Mouse (Mus musculus): Measurements from ENCODE around the gene AU015836. TPM values are rescaled to one million over a fixed set of nuclear protein-coding genes. Genes with fewer than 3 reads are reported as not detected.

AU015836 gene
- 0.11 TPM in 1 of 2 replicates, not detected in the other for polyA plus RNA-seq (2015; fragmentation: Nextera tagmentation; extraction: Ambion mirVana)

- H3K4me2 ChIP-seq (replicated peaks; ENCODE audit: low read depth, low read length) = no peak within 1 kb of the TSS
- WGBS = 64% methylated on average over 12 of the region's 14 CpGs
- H3K27ac ChIP-seq (ENCODE audit: low read length) = no peak within 1 kb of the TSS
- H3K27me3 ChIP-seq (replicated peaks; ENCODE audit: insufficient read depth, low read length) = no peaks in the 10 kb centered on the region
- TF ChIP-seq CTCF (IDR thresholded peaks at IDR 0.05) (no peak), EP300 (IDR thresholded peaks at IDR 0.05) (no peak)
- no peak for ATAC-seq
- no peaks in the 10 kb centered on the region for H3K9me3 ChIP-seq (ENCODE audit: low read length)
- no peak within 1 kb of the TSS for H3K4me3 ChIP-seq (ENCODE audit: low read depth, low read length)
- no peak within 1 kb of the TSS for H3K9ac ChIP-seq (replicated peaks; ENCODE audit: low read depth)
- no peak for DNase-seq (ENCODE audit: low spot score)
- no peaks in the 10 kb centered on the region for H3K4me1 ChIP-seq (ENCODE audit: insufficient read depth, low read depth, low read length)
- H3K36me3 ChIP-seq (ENCODE audit: insufficient read depth, low read length) = no peaks in the 10 kb centered on the region
These were observed at the start of gene AU015836 for GRCm38 (mm10) chrX:93968444-93968843. AU015836 (plus strand) TSS chrX:93968659.

GRCm38 (mm10) chrX:93919017-93919416 is 49.4 kb upstream of the AU015836 start:
- TF ChIP-seq CTCF (IDR thresholded peaks at IDR 0.05) (no peak), EP300 (IDR thresholded peaks at IDR 0.05) (no peak)
- WGBS = 53% methylated on average over 3 of the region's 3 CpGs
- H3K36me3 ChIP-seq (ENCODE audit: insufficient read depth, low read length) = no peaks in the 10 kb centered on the region
- no peaks in the 10 kb centered on the region for H3K9me3 ChIP-seq (ENCODE audit: low read length)
- no peak overlapping the region for H3K4me2 ChIP-seq (replicated peaks; ENCODE audit: low read depth, low read length)
- H3K4me1 ChIP-seq (ENCODE audit: insufficient read depth, low read depth, low read length) = no peaks in the 10 kb centered on the region
- H3K27ac ChIP-seq (ENCODE audit: low read length) = no peak overlapping the region
- no peak for ATAC-seq
- no peak for DNase-seq (ENCODE audit: low spot score)
- H3K9ac ChIP-seq (replicated peaks; ENCODE audit: low read depth) = no peak overlapping the region
- H3K4me3 ChIP-seq (ENCODE audit: low read depth, low read length) = no peak overlapping the region
- H3K27me3 ChIP-seq (replicated peaks; ENCODE audit: insufficient read depth, low read length) = no peaks in the 10 kb centered on the region

- no peak overlapping the region for H3K9ac ChIP-seq (replicated peaks; ENCODE audit: low read depth)
- no peak overlapping the region for H3K4me3 ChIP-seq (ENCODE audit: low read depth, low read length)
- no peaks in the 10 kb centered on the region for H3K4me1 ChIP-seq (ENCODE audit: insufficient read depth, low read depth, low read length)
- H3K27ac ChIP-seq (ENCODE audit: low read length) = no peak overlapping the region
- no peak for DNase-seq (ENCODE audit: low spot score)
- no peak for TF ChIP-seq EP300 (IDR thresholded peaks at IDR 0.05)
- TF ChIP-seq CTCF (IDR thresholded peaks at IDR 0.05) = no peak
- H3K27me3 ChIP-seq (replicated peaks; ENCODE audit: insufficient read depth, low read length) = no peaks in the 10 kb centered on the region; the same call in 1 of the 2 replicates
- no peak for ATAC-seq
- WGBS = 59% methylated on average over 3 of the region's 3 CpGs
- H3K4me2 ChIP-seq (replicated peaks; ENCODE audit: low read depth, low read length) = no peak overlapping the region
- no peaks in the 10 kb centered on the region for H3K9me3 ChIP-seq (ENCODE audit: low read length)
- no peaks in the 10 kb centered on the region for H3K36me3 ChIP-seq (ENCODE audit: insufficient read depth, low read length)
These were observed 40.1 kb upstream of the AU015836 start for GRCm38 (mm10) chrX:93928379-93928778.

DNA sequence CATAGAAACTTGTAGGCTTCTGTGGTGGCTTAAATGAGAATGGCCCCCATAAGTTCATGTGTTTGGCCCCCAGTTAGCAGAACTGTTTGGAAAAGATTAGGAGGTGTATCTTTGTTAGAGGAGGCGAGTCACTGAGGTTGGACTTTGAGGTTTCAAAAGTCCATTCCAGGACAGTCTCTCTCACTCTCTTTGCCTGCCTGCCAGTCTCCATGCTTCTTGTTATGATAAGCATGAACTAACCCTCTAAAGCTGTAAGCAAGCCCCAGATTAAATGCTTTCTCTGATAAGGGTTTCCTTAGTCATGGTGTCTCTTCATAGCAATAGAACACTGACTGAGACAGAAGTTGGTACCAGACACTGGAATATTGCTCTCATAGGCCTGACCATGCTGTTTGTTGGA is 39.7 kb upstream of the AU015836 start:
- no peak for DNase-seq (ENCODE audit: low spot score)
- no peaks in the 10 kb centered on the region for H3K36me3 ChIP-seq (ENCODE audit: insufficient read depth, low read length)
- no peaks in the 10 kb centered on the region for H3K4me1 ChIP-seq (ENCODE audit: insufficient read depth, low read depth, low read length)
- no peak overlapping the region for H3K4me3 ChIP-seq (ENCODE audit: low read depth, low read length)
- no peak for ATAC-seq
- TF ChIP-seq EP300 (IDR thresholded peaks at IDR 0.05) (no peak), CTCF (IDR thresholded peaks at IDR 0.05) (no peak)
- WGBS = 86% methylated on average over 1 of the region's 1 CpGs
- H3K27me3 ChIP-seq (replicated peaks; ENCODE audit: insufficient read depth, low read length) = no peaks in the 10 kb centered on the region; the same call in 1 of the 2 replicates
- H3K9me3 ChIP-seq (ENCODE audit: low read length) = no peaks in the 10 kb centered on the region
- H3K9ac ChIP-seq (replicated peaks; ENCODE audit: low read depth) = no peak overlapping the region
- H3K27ac ChIP-seq (ENCODE audit: low read length) = no peak overlapping the region
- no peak overlapping the region for H3K4me2 ChIP-seq (replicated peaks; ENCODE audit: low read depth, low read length)

GRCm38 (mm10) chrX:93931694-93932093 is 36.8 kb upstream of the AU015836 start:
- ATAC-seq (no peak), DNase-seq (ENCODE audit: low spot score) (no peak)
- no peak overlapping the region for H3K4me2 ChIP-seq (replicated peaks; ENCODE audit: low read depth, low read length)
- H3K4me3 ChIP-seq (ENCODE audit: low read depth, low read length) = no peak overlapping the region
- H3K27me3 ChIP-seq (replicated peaks; ENCODE audit: insufficient read depth, low read length) = no peaks in the 10 kb centered on the region
- 87% methylated on average over 3 of the region's 3 CpGs for WGBS
- H3K9ac ChIP-seq (replicated peaks; ENCODE audit: low read depth) = no peak overlapping the region
- TF ChIP-seq CTCF (IDR thresholded peaks at IDR 0.05) = no peak
- TF ChIP-seq EP300 (IDR thresholded peaks at IDR 0.05) = no peak
- H3K4me1 ChIP-seq (ENCODE audit: insufficient read depth, low read depth, low read length) = no peaks in the 10 kb centered on the region
- H3K36me3 ChIP-seq (ENCODE audit: insufficient read depth, low read length) = no peaks in the 10 kb centered on the region
- H3K9me3 ChIP-seq (ENCODE audit: low read length) = no peaks in the 10 kb centered on the region
- H3K27ac ChIP-seq (ENCODE audit: low read length) = no peak overlapping the region

- Histone ChIP-seq H3K36me3 (ENCODE audit: insufficient read depth, low read length) (no peaks in the 10 kb centered on the region), H3K27me3 (replicated peaks; ENCODE audit: insufficient read depth, low read length) (no peaks in the 10 kb centered on the region), H3K9ac (replicated peaks; ENCODE audit: low read depth) (no peak overlapping the region), H3K9me3 (ENCODE audit: low read length) (no peaks in the 10 kb centered on the region), H3K4me1 (ENCODE audit: insufficient read depth, low read depth, low read length) (no peaks in the 10 kb centered on the region), H3K4me3 (ENCODE audit: low read depth, low read length) (no peak overlapping the region), H3K4me2 (replicated peaks; ENCODE audit: low read depth, low read length) (no peak overlapping the region), H3K27ac (ENCODE audit: low read length) (no peak overlapping the region)
- DNase-seq (ENCODE audit: low spot score) (peak; percentile 31), ATAC-seq (no peak; the same call in 1 of the 2 replicates)
- 31% methylated on average over 1 of the region's 1 CpGs for WGBS
- TF ChIP-seq CTCF (IDR thresholded peaks at IDR 0.05) = peak; percentile 60
- no peak for TF ChIP-seq EP300 (IDR thresholded peaks at IDR 0.05)
These were observed 11.7 kb upstream of the AU015836 start for GRCm38 (mm10) chrX:93956727-93957126.

- ATAC-seq (no peak), DNase-seq (ENCODE audit: low spot score) (no peak)
- H3K9ac ChIP-seq (replicated peaks; ENCODE audit: low read depth) = no peak overlapping the region
- H3K36me3 ChIP-seq (ENCODE audit: insufficient read depth, low read length) = no peaks in the 10 kb centered on the region
- 45% methylated on average over 3 of the region's 3 CpGs for WGBS
- no peaks in the 10 kb centered on the region for H3K4me1 ChIP-seq (ENCODE audit: insufficient read depth, low read depth, low read length)
- H3K4me2 ChIP-seq (replicated peaks; ENCODE audit: low read depth, low read length) = no peak overlapping the region
- H3K4me3 ChIP-seq (ENCODE audit: low read depth, low read length) = no peak overlapping the region
- no peak overlapping the region for H3K27ac ChIP-seq (ENCODE audit: low read length)
- H3K27me3 ChIP-seq (replicated peaks; ENCODE audit: insufficient read depth, low read length) = no peaks in the 10 kb centered on the region
- H3K9me3 ChIP-seq (ENCODE audit: low read length) = no peaks in the 10 kb centered on the region
- TF ChIP-seq EP300 (IDR thresholded peaks at IDR 0.05) (no peak), CTCF (IDR thresholded peaks at IDR 0.05) (no peak)
These were observed 10.0 kb upstream of the AU015836 start for GRCm38 (mm10) chrX:93958502-93958901.
